Mouse (Mus musculus) limb, embryonic 15.5 days (tissue): Measurements from ENCODE around the gene Ppp1r21. TPM values are rescaled to one million over a fixed set of nuclear protein-coding genes. Genes with fewer than 3 reads are reported as not detected.

Experiments used
- ATAC-seq: fragments of 200-750 bp; cut with Nextera tagmentation; 2 replicates; pipeline ENCODE4 v1.8.0; 2017; ENCODE audit warnings: low read depth, moderate TSS enrichment; ENCODE audit not compliant: insufficient number of reproducible peaks, low FRiP score, low TSS enrichment
- H3K27ac ChIP-seq: fragments of 300-500 bp; sonication (generic); 2 replicates; pipeline ENCODE4 v1.5.1; 2015; ENCODE audit warnings: moderate library complexity, mild to moderate bottlenecking, inconsistent platforms
- H3K27me3 ChIP-seq: fragments of 300-500 bp; sonication (generic); 2 replicates; pipeline ENCODE4 v1.6.1; 2015; ENCODE audit warnings: inconsistent platforms
- H3K36me3 ChIP-seq: fragments of 300-500 bp; sonication (generic); 2 replicates; pipeline ENCODE4 v1.6.1; 2015; ENCODE audit warnings: inconsistent platforms
- H3K4me1 ChIP-seq: fragments of 300-500 bp; sonication (generic); 2 replicates; pipeline ENCODE4 v1.6.1; 2015; ENCODE audit warnings: inconsistent platforms
- H3K4me2 ChIP-seq: fragments of 300-500 bp; sonication (generic); 2 replicates; pipeline ENCODE4 v1.6.1; 2015; ENCODE audit warnings: mild to moderate bottlenecking, inconsistent platforms
- H3K4me3 ChIP-seq: fragments of 300-500 bp; sonication (generic); 2 replicates; pipeline ENCODE4 v1.5.1; 2015; ENCODE audit warnings: mild to moderate bottlenecking, inconsistent platforms
- H3K9ac ChIP-seq: fragments of 300-500 bp; sonication (generic); 2 replicates; pipeline ENCODE4 v1.6.1; 2015; ENCODE audit warnings: inconsistent platforms
- H3K9me3 ChIP-seq: fragments of 300-500 bp; sonication (generic); 2 replicates; pipeline ENCODE4 v1.6.1; 2016; ENCODE audit warnings: inconsistent platforms
- WGBS: fragments of 180-500 bp; shearing (Covaris S2); methylation state at CpG from one replicate; pipeline ENCODE4 v1.1.7; 2015; 5-methylcytosine and 5-hydroxymethylcytosine counted together
- polyA plus RNA-seq: library from polyadenylated mRNA; unstranded; fragments of >200 nt; fragmentation: Nextera tagmentation; extraction: Ambion mirVana; gene quantifications from 2 replicates; pipeline ENCODE4 v1.2.1, GENCODE M21; 2015

Gene Ppp1r21
- polyA plus RNA-seq, 1 experiment from 2014 or later: 19.9 TPM

DNA sequence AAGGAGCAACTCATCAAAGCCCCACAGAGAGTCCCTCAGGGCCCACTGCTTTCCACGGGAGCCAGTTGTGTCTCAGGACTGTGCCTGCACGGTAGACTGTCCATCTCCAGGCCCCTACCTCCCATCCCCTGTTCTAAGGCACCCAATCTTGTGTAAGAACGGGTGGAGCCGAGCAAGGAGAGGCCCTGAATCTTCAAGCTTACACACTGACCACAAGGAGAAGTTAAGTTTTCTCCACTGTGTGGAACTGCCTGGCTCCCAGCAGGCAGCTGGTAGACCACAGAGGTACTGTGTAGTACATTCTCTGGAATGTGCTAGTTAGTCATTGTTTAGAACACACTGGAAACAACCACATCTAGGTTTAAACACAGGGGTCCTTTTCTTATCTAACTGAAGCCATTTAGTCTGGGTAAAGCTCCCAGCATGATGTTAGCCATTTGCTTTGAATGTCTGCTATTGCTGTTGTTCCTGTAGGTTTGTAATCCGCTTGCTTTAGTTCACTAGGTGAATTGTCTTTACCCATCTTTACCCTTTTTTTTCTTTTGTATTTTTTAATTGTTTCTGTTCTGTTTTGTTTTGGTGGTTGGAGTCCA, 31.7 kb upstream of the Ppp1r21 start:
- H3K9ac ChIP-seq: no peak overlapping the region
- no peak overlapping the region for H3K27ac ChIP-seq
- ATAC-seq: no peak
- peaks cover 3% of the 10 kb centered on the region; the same call in 1 of the 2 replicates for H3K4me1 ChIP-seq
- no peaks in the 10 kb centered on the region for H3K27me3 ChIP-seq
- H3K9me3 ChIP-seq: no peaks in the 10 kb centered on the region
- H3K4me3 ChIP-seq: no peak overlapping the region
- WGBS: 89% methylated on average over 5 of the region's 5 CpGs
- no peak overlapping the region for H3K4me2 ChIP-seq
- H3K36me3 ChIP-seq: no peaks in the 10 kb centered on the region; the same call in 1 of the 2 replicates

DNA sequence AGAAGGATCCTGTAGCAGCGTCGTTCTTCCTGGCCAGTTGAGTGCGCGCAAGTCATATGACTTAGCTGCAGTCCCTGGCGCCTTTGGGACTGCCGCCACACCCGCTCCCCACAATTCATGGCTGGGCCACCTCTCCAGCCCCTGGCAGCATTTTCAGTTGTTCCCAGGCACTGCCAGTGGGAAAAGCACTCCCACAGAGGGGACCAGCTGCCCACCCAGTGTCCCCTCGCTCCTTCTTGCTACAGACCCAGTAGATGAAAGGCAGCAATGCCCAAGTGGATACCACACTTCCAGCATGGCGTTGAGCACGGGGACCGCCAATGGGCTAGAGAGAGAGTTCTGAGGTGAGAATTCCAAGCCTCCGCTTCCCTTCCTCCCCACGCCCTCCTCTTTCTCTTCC, 25.9 kb upstream of the Ppp1r21 start:
- H3K27ac ChIP-seq: no peak overlapping the region
- H3K4me3 ChIP-seq: no peak overlapping the region
- no peaks in the 10 kb centered on the region for H3K9me3 ChIP-seq
- H3K4me2 ChIP-seq: no peak overlapping the region
- 96% methylated on average over 13 of the region's 13 CpGs for WGBS
- H3K4me1 ChIP-seq: peaks cover 10% of the 10 kb centered on the region
- H3K36me3 ChIP-seq: no peaks in the 10 kb centered on the region; the same call in 1 of the 2 replicates
- ATAC-seq: no peak
- no peaks in the 10 kb centered on the region for H3K27me3 ChIP-seq
- H3K9ac ChIP-seq: no peak overlapping the region

DNA sequence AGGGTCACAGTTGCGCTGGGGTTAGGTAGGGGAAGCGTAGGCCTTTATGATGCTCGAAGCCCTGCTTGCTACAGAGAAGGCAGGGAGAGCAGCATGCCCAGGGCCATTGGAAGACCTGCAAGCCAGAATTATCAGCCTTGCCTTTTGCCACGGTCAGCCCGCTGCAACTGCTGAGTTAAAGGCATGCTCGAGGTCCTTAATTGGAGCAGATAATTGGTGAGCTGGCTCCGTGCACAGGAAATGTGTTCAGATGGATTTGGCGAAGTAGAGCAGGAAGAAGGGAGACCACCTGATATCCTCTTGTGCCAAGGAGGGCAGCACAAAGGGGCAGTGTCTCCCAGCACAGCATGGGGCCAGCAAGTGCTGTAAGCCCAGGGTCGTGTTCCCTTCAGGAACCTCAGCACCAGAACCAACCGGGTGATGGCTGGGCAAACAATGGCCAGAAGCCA, 24.6 kb upstream of the Ppp1r21 start:
- WGBS: 40% methylated on average over 10 of the region's 10 CpGs
- ATAC-seq: no peak
- no peak overlapping the region for H3K9ac ChIP-seq

GRCm38 (mm10) chr17:88505941-88506340, 24.0 kb upstream of the Ppp1r21 start:
- Histone ChIP-seq H3K9ac (no peak overlapping the region), H3K27me3 (no peaks in the 10 kb centered on the region), H3K4me1 (peaks cover 15% of the 10 kb centered on the region), H3K4me3 (no peak overlapping the region), H3K4me2 (no peak overlapping the region), H3K9me3 (no peaks in the 10 kb centered on the region), H3K36me3 (no peaks in the 10 kb centered on the region), H3K27ac (no peak overlapping the region)
- 94% methylated on average over 15 of the region's 15 CpGs for WGBS
- ATAC-seq: no peak

More for the DNA sequence above, 24.6 kb upstream of the Ppp1r21 start:
- no peak overlapping the region for H3K4me2 ChIP-seq
- no peak overlapping the region for H3K27ac ChIP-seq
- no peaks in the 10 kb centered on the region for H3K36me3 ChIP-seq
- no peaks in the 10 kb centered on the region for H3K9me3 ChIP-seq
- peaks cover 13% of the 10 kb centered on the region for H3K4me1 ChIP-seq
- no peak overlapping the region for H3K4me3 ChIP-seq
- no peaks in the 10 kb centered on the region for H3K27me3 ChIP-seq

GRCm38 (mm10) chr17:88507376-88507775, 22.5 kb upstream of the Ppp1r21 start:
- H3K27me3 ChIP-seq: no peaks in the 10 kb centered on the region
- no peak overlapping the region for H3K27ac ChIP-seq
- no peak overlapping the region for H3K9ac ChIP-seq
- H3K4me1 ChIP-seq: peaks cover 16% of the 10 kb centered on the region
- 93% methylated on average over 10 of the region's 10 CpGs for WGBS
- H3K4me2 ChIP-seq: no peak overlapping the region
- H3K36me3 ChIP-seq: no peaks in the 10 kb centered on the region
- no peak overlapping the region for H3K4me3 ChIP-seq
- H3K9me3 ChIP-seq: no peaks in the 10 kb centered on the region
- no peak for ATAC-seq

DNA sequence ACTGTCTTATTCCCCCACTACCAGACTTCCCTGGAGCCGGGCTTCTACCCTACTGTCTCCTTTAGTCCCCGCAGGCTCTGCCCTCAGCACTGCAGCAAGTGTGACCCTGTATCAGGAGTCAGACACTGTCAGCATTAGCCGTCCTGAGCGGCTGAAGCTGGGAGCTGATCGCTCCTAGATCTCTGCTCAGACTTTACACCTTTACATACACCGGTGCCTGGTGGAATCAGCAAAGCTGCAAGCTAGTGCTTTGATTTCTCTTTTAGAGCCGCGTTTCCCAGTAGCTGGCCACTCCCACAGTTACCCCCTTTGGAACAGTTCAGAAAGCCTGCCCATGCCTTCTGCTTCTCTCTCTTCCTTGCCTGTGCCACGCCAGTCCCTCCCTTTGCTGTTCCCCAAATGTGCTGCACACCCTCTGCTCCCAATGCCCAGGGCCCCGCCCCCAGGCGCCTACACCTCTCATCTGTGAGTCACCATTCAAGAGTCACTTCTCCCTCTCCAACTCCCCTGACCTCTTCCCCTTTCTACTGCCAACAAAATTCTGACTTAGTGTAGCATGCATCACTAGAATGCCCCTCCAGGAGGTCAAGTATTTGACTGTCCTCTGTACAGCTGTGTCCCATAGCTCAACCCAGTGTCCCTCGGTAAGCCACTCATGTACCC, 20.9 kb upstream of the Ppp1r21 start:
- H3K4me2 ChIP-seq: peak overlapping the region; percentile 23; the same call in 1 of the 2 replicates
- no peak overlapping the region for H3K27ac ChIP-seq

GRCm38 (mm10) chr17:88509999-88510398, 19.9 kb upstream of the Ppp1r21 start:
- no peaks in the 10 kb centered on the region for H3K27me3 ChIP-seq
- H3K9me3 ChIP-seq: no peaks in the 10 kb centered on the region
- 82% methylated on average over 3 of the region's 3 CpGs for WGBS
- H3K9ac ChIP-seq: no peak overlapping the region
- no peaks in the 10 kb centered on the region for H3K36me3 ChIP-seq
- H3K27ac ChIP-seq: no peak overlapping the region
- H3K4me3 ChIP-seq: no peak overlapping the region
- H3K4me1 ChIP-seq: peaks cover 16% of the 10 kb centered on the region
- H3K4me2 ChIP-seq: no peak overlapping the region
- no peak for ATAC-seq

More for the DNA sequence above, 20.9 kb upstream of the Ppp1r21 start:
- Histone ChIP-seq H3K27me3 (no peaks in the 10 kb centered on the region), H3K36me3 (no peaks in the 10 kb centered on the region), H3K4me1 (peaks cover 16% of the 10 kb centered on the region), H3K9ac (no peak overlapping the region), H3K9me3 (no peaks in the 10 kb centered on the region), H3K4me3 (0 out of 2 replicates have a peak overlapping the region, but pooled peaks have one; percentile 0)
- no peak for ATAC-seq
- WGBS: 22% methylated on average over 12 of the region's 12 CpGs

DNA sequence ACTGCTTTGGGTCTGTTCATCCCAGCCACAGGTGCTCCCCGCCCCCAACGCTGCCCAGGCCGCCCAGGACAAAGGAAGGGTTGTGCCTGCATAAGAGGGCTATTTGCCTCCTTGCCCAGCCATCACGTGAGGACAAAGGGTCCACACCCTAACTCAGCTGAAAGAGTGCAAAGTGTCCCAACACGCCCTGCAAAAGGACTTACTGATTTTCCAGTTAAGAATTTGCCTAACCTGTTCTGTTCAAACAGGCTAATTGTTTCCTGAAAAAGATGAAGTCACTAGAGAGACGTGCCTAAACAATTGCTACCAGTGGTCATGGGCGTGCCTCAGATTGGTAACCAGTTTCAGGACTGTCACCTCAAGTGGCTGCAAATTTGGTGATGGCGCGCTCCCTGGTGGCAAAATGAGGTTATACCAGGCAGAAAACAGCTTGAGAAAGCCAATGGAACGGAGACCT, 18.8 kb upstream of the Ppp1r21 start:
- ATAC-seq: no peak
- peaks cover 14% of the 10 kb centered on the region for H3K4me1 ChIP-seq
- H3K27me3 ChIP-seq: no peaks in the 10 kb centered on the region
- no peak overlapping the region for H3K4me2 ChIP-seq
- H3K4me3 ChIP-seq: no peak overlapping the region
- peak overlapping the region; percentile 51 for H3K27ac ChIP-seq
- no peak overlapping the region for H3K9ac ChIP-seq
- H3K9me3 ChIP-seq: no peaks in the 10 kb centered on the region
- WGBS: 18% methylated on average over 10 of the region's 10 CpGs
- no peaks in the 10 kb centered on the region for H3K36me3 ChIP-seq

GRCm38 (mm10) chr17:88516477-88516876, 13.4 kb upstream of the Ppp1r21 start:
- Histone ChIP-seq H3K9ac (no peak overlapping the region), H3K4me2 (no peak overlapping the region), H3K4me3 (no peak overlapping the region), H3K9me3 (no peaks in the 10 kb centered on the region), H3K4me1 (no peaks in the 10 kb centered on the region), H3K36me3 (no peaks in the 10 kb centered on the region), H3K27ac (no peak overlapping the region), H3K27me3 (no peaks in the 10 kb centered on the region)
- no peak for ATAC-seq
- WGBS: 72% methylated on average over 7 of the region's 7 CpGs

- ATAC-seq: no peak
- no peak overlapping the region for H3K4me3 ChIP-seq
Measured at GRCm38 (mm10) chr17:88527781-88528180, 2.1 kb upstream of the Ppp1r21 start.

GRCm38 (mm10) chr17:88530236-88530619, 310 bp downstream of the Ppp1r21 start:
- H3K4me3 ChIP-seq: peak overlapping the region; percentile 71
- no peaks in the 10 kb centered on the region for H3K9me3 ChIP-seq
- peaks cover 11% of the 10 kb centered on the region for H3K4me1 ChIP-seq
- peak; percentile 72; the same call in 1 of the 2 replicates for ATAC-seq
- 0% methylated on average over 14 of the region's 14 CpGs for WGBS
- H3K9ac ChIP-seq: peak overlapping the region; percentile 64
- H3K4me2 ChIP-seq: peak overlapping the region; percentile 71
- H3K27ac ChIP-seq: peak overlapping the region; percentile 79
- no peaks in the 10 kb centered on the region; the same call in 1 of the 2 replicates for H3K27me3 ChIP-seq
- H3K36me3 ChIP-seq: no peaks in the 10 kb centered on the region

More at GRCm38 (mm10) chr17:88527781-88528180, 2.1 kb upstream of the Ppp1r21 start:
- Histone ChIP-seq H3K9me3 (no peaks in the 10 kb centered on the region), H3K27me3 (peaks cover 5% of the 10 kb centered on the region; the same call in 1 of the 2 replicates), H3K9ac (no peak overlapping the region), H3K4me1 (peaks cover 11% of the 10 kb centered on the region), H3K27ac (no peak overlapping the region), H3K36me3 (no peaks in the 10 kb centered on the region), H3K4me2 (no peak overlapping the region)
- 15% methylated on average over 2 of the region's 2 CpGs for WGBS

- H3K27ac ChIP-seq: peak overlapping the region; percentile 79; the same call in 1 of the 2 replicates
- ATAC-seq: no peak
- H3K9me3 ChIP-seq: no peaks in the 10 kb centered on the region
Measured at GRCm38 (mm10) chr17:88530667-88531066, 749 bp downstream of the Ppp1r21 start.

More at GRCm38 (mm10) chr17:88530667-88531066, 749 bp downstream of the Ppp1r21 start:
- H3K9ac ChIP-seq: peak overlapping the region; percentile 64; the same call in 1 of the 2 replicates
- no peaks in the 10 kb centered on the region; the same call in 1 of the 2 replicates for H3K27me3 ChIP-seq
- WGBS: 9% methylated on average over 11 of the region's 11 CpGs
- peaks cover 11% of the 10 kb centered on the region for H3K4me1 ChIP-seq
- no peaks in the 10 kb centered on the region for H3K36me3 ChIP-seq
- peak overlapping the region; percentile 71 for H3K4me2 ChIP-seq
- H3K4me3 ChIP-seq: peak overlapping the region; percentile 71
